Mouse (Mus musculus) heart, postnatal 0 days (tissue): ENCODE measurements around the gene Dhx32.

Source experiments
- CTCF ChIP-seq: IDR thresholded peaks from 2 replicates; pipeline ENCODE4 v1.5.1; 2016; ENCODE audit warnings: antibody characterized with exemption, control low read depth, low read depth
- EP300 ChIP-seq: IDR thresholded peaks from 2 replicates; pipeline ENCODE4 v1.6.1; 2016; ENCODE audit warnings: antibody characterized with exemption, low read depth

DNA sequence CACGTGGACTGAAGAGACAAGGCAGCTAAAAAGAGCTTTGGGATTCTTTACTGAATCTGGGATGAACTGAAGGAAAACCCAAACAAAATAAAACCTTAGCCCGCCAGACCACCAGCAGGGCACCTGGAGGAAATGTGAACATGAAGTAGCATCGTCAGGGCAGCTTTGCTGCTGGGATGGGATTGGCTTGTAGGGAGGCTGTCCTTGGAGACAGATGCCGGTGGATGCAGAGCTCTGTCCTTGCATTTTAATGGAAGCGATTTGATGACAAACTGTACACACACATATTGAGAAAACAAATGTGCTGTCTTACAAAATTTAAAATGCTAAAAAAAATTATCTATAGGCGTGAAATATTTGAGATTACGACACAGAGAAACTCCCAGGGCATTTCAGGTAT, 30.4 kb upstream of the Dhx32 start:
- TF ChIP-seq CTCF (no peak), EP300 (no peak)
